Mouse (Mus musculus): ENCODE measurements around the gene Olfr65. TPM values are rescaled to one million over a fixed set of nuclear protein-coding genes. Genes with fewer than 3 reads are reported as not detected.

Gene Olfr65
- polyA plus RNA-seq, 2 experiments = not detected

DNA sequence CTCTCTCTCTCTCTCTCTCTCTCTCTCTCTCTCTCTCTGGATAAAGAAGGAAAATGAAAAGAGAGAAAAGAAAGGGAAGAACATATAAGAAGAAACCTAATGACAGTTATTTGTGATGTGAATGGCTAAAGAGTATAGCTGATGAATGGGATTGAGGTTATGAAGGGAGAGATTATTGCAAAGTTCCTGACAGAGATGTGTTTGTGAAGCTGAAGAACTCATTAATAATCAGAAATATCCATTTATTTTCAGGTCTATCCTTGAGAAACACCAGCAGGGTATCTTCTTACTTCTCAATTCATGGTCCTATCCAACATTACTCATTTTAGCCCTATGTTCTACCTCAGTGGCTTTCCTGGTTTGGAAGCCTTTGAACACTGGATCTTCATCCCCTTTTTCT lies 25.2 kb downstream of the Olfr65 start, which contains the start of gene Olfr631:
Gene Olfr631 (plus strand): TSS at position 301 of the 400 bp plus-strand sequence.
- ATAC-seq (ENCODE audit: insufficient read depth) (no peak), DNase-seq (ENCODE audit: low read depth in 3 of 3, low spot score in 3 of 3) (no peak)
- Histone ChIP-seq H3K4me3 (ENCODE audit: insufficient read depth in 1 of 2, low read depth in 2 of 2, low read length in 2 of 2) (no peak within 1 kb of the TSS), H3K36me3 (replicated peaks; ENCODE audit: control insufficient read depth, insufficient read depth, low read depth) (no peaks in the 10 kb centered on the region), H3K9ac (replicated peaks) (no peak within 1 kb of the TSS), H3K27ac (no peak within 1 kb of the TSS), H3K9me3 (ENCODE audit: control insufficient read depth, low read length) (no peaks in the 10 kb centered on the region), H3K27me3 (ENCODE audit: control insufficient read depth, insufficient read depth, low read length) (no peaks in the 10 kb centered on the region), H3K4me2 (ENCODE audit: low read depth) (no peak within 1 kb of the TSS), H3K4me1 (replicated peaks; ENCODE audit: control insufficient read depth in 2 of 2, insufficient read depth in 2 of 2, low read length in 1 of 2) (no peaks in the 10 kb centered on the region)
- TF ChIP-seq EP300 (IDR thresholded peaks at IDR 0.05; ENCODE audit: low read depth) (no peak), CTCF (IDR thresholded peaks at IDR 0.05; ENCODE audit: low read depth) (no peak)

DNA sequence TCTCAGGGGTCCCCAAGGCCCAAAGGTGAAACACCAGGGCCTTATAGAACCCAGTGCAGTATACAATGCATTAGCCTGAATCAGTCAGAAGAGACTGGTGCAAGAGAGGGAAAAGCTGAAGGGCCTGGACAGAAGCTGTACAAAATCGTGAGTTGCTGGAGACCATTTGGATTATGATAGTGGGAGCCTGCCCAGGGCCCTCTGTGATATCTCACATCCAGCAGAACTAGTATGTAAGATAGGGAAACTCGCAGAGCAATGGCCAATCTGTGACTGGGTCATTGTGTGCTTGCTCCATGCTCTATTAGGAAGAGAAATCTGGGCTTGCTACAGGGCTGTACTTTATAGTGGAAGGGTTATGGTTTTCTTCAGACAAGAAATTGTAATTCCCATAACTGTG lies 31.0 kb downstream of the Olfr65 start, which contains the start of gene Olfr632:
Gene Olfr632 (plus strand): TSS at position 84 of the 400 bp plus-strand sequence.
- Histone ChIP-seq H3K9me3 (ENCODE audit: control insufficient read depth, low read length) (no peaks in the 10 kb centered on the region), H3K27me3 (ENCODE audit: control insufficient read depth, insufficient read depth, low read length) (no peaks in the 10 kb centered on the region), H3K27ac (no peak within 1 kb of the TSS), H3K4me2 (ENCODE audit: low read depth) (no peak within 1 kb of the TSS), H3K36me3 (replicated peaks; ENCODE audit: control insufficient read depth, insufficient read depth, low read depth) (no peaks in the 10 kb centered on the region), H3K4me1 (replicated peaks; ENCODE audit: control insufficient read depth in 2 of 2, insufficient read depth in 2 of 2, low read length in 1 of 2) (no peaks in the 10 kb centered on the region), H3K9ac (replicated peaks) (no peak within 1 kb of the TSS; the same call in 1 of the 2 replicates), H3K4me3 (ENCODE audit: insufficient read depth in 1 of 2, low read depth in 2 of 2, low read length in 2 of 2) (no peak within 1 kb of the TSS)
- TF ChIP-seq EP300 (IDR thresholded peaks at IDR 0.05; ENCODE audit: low read depth) = no peak
- no peak for TF ChIP-seq CTCF (IDR thresholded peaks at IDR 0.05; ENCODE audit: low read depth)
- WGBS (ENCODE audit: insufficient replicate concordance) = 25% methylated on average over 2 of the region's 2 CpGs
- no peak for DNase-seq (ENCODE audit: low read depth in 3 of 3, low spot score in 3 of 3)
- no peak for ATAC-seq (ENCODE audit: insufficient read depth)

DNA sequence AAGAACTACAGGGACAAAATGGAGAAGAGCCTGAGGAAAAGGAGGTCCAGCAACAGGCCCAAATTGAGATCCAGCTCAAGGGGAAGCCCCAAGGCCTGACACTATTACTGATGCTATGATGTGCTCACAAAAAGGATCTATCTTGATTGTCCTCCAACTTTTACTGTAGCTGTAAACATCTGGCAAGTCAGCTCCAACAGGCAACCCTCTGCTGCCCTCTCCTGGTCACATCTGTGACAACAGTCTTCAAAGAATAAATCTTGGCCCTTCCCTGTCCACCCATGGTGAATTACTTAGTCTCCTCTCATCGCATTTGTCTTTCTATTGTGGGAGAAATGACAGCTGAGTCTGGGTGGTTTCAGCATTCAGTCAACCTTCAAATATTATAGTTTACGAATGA lies 39.4 kb downstream of the Olfr65 start:
- H3K9me3 ChIP-seq (ENCODE audit: control insufficient read depth, low read length) = no peaks in the 10 kb centered on the region
- H3K9ac ChIP-seq (replicated peaks) = peak overlapping the region; percentile 9
- peak overlapping the region; percentile 50 for H3K27ac ChIP-seq
- peak; percentile 80 for ATAC-seq (ENCODE audit: insufficient read depth)
- WGBS (ENCODE audit: insufficient replicate concordance) = 11% methylated on average over 2 of the region's 2 CpGs
- H3K4me1 ChIP-seq (replicated peaks; ENCODE audit: control insufficient read depth in 2 of 2, insufficient read depth in 2 of 2, low read length in 1 of 2) = peaks cover 0 to 12% of the 10 kb centered on the region in 2 experiments
- H3K27me3 ChIP-seq (ENCODE audit: control insufficient read depth, insufficient read depth, low read length) = no peaks in the 10 kb centered on the region
- no peaks in the 10 kb centered on the region for H3K36me3 ChIP-seq (replicated peaks; ENCODE audit: control insufficient read depth, insufficient read depth, low read depth)
- H3K4me3 ChIP-seq (ENCODE audit: insufficient read depth in 1 of 2, low read depth in 2 of 2, low read length in 2 of 2) = no peak overlapping the region
- H3K4me2 ChIP-seq (ENCODE audit: low read depth) = no peak overlapping the region; the same call in 1 of the 2 replicates
- DNase-seq (ENCODE audit: low read depth in 3 of 3, low spot score in 3 of 3) = peak; percentile 29 to 73 (median 73)
- TF ChIP-seq CTCF (IDR thresholded peaks at IDR 0.05; ENCODE audit: low read depth) (peak; percentile 96), EP300 (IDR thresholded peaks at IDR 0.05; ENCODE audit: low read depth) (peak; percentile 74)

DNA sequence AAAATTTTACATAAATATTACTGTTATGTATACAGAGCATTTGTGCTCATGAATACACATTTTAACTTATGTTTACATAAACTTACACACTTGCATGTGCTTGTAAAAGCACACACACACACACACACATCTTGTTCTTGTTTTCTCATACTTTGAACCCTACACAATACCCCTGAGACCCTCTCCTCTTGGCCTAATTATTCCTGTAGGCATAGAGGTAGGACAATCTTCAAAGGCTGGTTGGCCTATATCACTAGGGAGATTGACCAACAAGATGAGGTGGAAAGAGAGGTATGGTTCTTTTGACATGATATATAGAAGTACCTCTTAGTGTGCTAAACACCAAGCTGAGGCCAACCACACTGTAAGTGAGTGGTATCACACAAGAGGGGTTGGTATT lies 40.9 kb downstream of the Olfr65 start, which contains the start of gene Olfr633:
Gene Olfr633 (plus strand): TSS at position 301 of the 400 bp plus-strand sequence.
- no peaks in the 10 kb centered on the region for H3K9me3 ChIP-seq (ENCODE audit: control insufficient read depth, low read length)
- H3K36me3 ChIP-seq (replicated peaks; ENCODE audit: control insufficient read depth, insufficient read depth, low read depth) = no peaks in the 10 kb centered on the region
- H3K4me3 ChIP-seq (ENCODE audit: insufficient read depth in 1 of 2, low read depth in 2 of 2, low read length in 2 of 2) = no peak within 1 kb of the TSS
- H3K27me3 ChIP-seq (ENCODE audit: control insufficient read depth, insufficient read depth, low read length) = no peaks in the 10 kb centered on the region
- H3K4me2 ChIP-seq (ENCODE audit: low read depth) = no peak within 1 kb of the TSS
- no peak within 1 kb of the TSS for H3K27ac ChIP-seq
- H3K4me1 ChIP-seq (replicated peaks; ENCODE audit: control insufficient read depth in 2 of 2, insufficient read depth in 2 of 2, low read length in 1 of 2) = peaks cover 0 to 12% of the 10 kb centered on the region in 2 experiments
- ATAC-seq (ENCODE audit: insufficient read depth) (no peak), DNase-seq (ENCODE audit: low read depth in 3 of 3, low spot score in 3 of 3) (no peak)
- no peak within 1 kb of the TSS for H3K9ac ChIP-seq (replicated peaks)
- TF ChIP-seq CTCF (IDR thresholded peaks at IDR 0.05; ENCODE audit: low read depth) (no peak), EP300 (IDR thresholded peaks at IDR 0.05; ENCODE audit: low read depth) (no peak)

Other genes with a start within 250 kb of the Olfr65 start
Only the 30 nearest of the 34 such genes appear.
- 0.01 TPM in 2 replicates for gene Olfr624, start 232.3 kb upstream of the Olfr65 start, polyA plus RNA-seq (2012; rRNA removed)
- gene Olfr624, start 232.3 kb upstream of the Olfr65 start, polyA plus RNA-seq (2014; fragmentation: Nextera tagmentation; extraction: Ambion mirVana) = not detected in 2 replicates
- not detected in 2 replicates for gene Olfr625-ps1, start 220.8 kb upstream of the Olfr65 start, polyA plus RNA-seq (2012; rRNA removed)
- gene Olfr625-ps1, start 220.8 kb upstream of the Olfr65 start, polyA plus RNA-seq (2014; fragmentation: Nextera tagmentation; extraction: Ambion mirVana) = not detected in 2 replicates
- not detected in 2 replicates for gene Olfr243, start 188.8 kb upstream of the Olfr65 start, polyA plus RNA-seq (2012; rRNA removed)
- not detected in 2 replicates for gene Olfr243, start 188.8 kb upstream of the Olfr65 start, polyA plus RNA-seq (2014; fragmentation: Nextera tagmentation; extraction: Ambion mirVana)
- not detected in 2 replicates for gene Olfr628, start 173.1 kb upstream of the Olfr65 start, polyA plus RNA-seq (2012; rRNA removed)
- gene Olfr628, start 173.1 kb upstream of the Olfr65 start, polyA plus RNA-seq (2014; fragmentation: Nextera tagmentation; extraction: Ambion mirVana) = not detected in 2 replicates
- gene Olfr629, start 158.5 kb upstream of the Olfr65 start, polyA plus RNA-seq (2012; rRNA removed) = 0.08 TPM in 1 of 2 replicates, not detected in the other
- gene Olfr629, start 158.5 kb upstream of the Olfr65 start, polyA plus RNA-seq (2014; fragmentation: Nextera tagmentation; extraction: Ambion mirVana) = 0.18 and 0.22 TPM in 2 replicates
- gene Olfr630, start 146.2 kb upstream of the Olfr65 start, polyA plus RNA-seq (2012; rRNA removed) = 0.03 TPM in 2 replicates
- gene Olfr630, start 146.2 kb upstream of the Olfr65 start, polyA plus RNA-seq (2014; fragmentation: Nextera tagmentation; extraction: Ambion mirVana) = not detected in 2 replicates
- 0.01 TPM in 1 of 2 replicates, not detected in the other for gene Olfr69, start 131.9 kb upstream of the Olfr65 start, polyA plus RNA-seq (2012; rRNA removed)
- gene Olfr69, start 131.9 kb upstream of the Olfr65 start, polyA plus RNA-seq (2014; fragmentation: Nextera tagmentation; extraction: Ambion mirVana) = not detected in 2 replicates
- 0.02 and 0.10 TPM in 2 replicates for gene Olfr68, start 123.8 kb upstream of the Olfr65 start, polyA plus RNA-seq (2012; rRNA removed)
- 0.08 TPM in 1 of 2 replicates, not detected in the other for gene Olfr68, start 123.8 kb upstream of the Olfr65 start, polyA plus RNA-seq (2014; fragmentation: Nextera tagmentation; extraction: Ambion mirVana)
- 0.02 TPM in 1 of 2 replicates, not detected in the other for gene Olfr67, start 111.7 kb upstream of the Olfr65 start, polyA plus RNA-seq (2012; rRNA removed)
- not detected in 2 replicates for gene Olfr67, start 111.7 kb upstream of the Olfr65 start, polyA plus RNA-seq (2014; fragmentation: Nextera tagmentation; extraction: Ambion mirVana)
- 57,913 and 74,220 TPM in 2 replicates for gene Hbb-bt, start 89.5 kb upstream of the Olfr65 start, polyA plus RNA-seq (2012; rRNA removed)
- gene Hbb-bt, start 89.5 kb upstream of the Olfr65 start, polyA plus RNA-seq (2014; fragmentation: Nextera tagmentation; extraction: Ambion mirVana) = 62,702 and 66,320 TPM in 2 replicates
- gene Hbb-bs, start 75.4 kb upstream of the Olfr65 start, polyA plus RNA-seq (2012; rRNA removed) = 195,474 and 209,901 TPM in 2 replicates
- gene Hbb-bs, start 75.4 kb upstream of the Olfr65 start, polyA plus RNA-seq (2014; fragmentation: Nextera tagmentation; extraction: Ambion mirVana) = 126,713 and 131,477 TPM in 2 replicates
- 0.19 and 0.36 TPM in 2 replicates for gene Hbb-bh2, start 63.0 kb upstream of the Olfr65 start, polyA plus RNA-seq (2012; rRNA removed)
- not detected in 2 replicates for gene Hbb-bh2, start 63.0 kb upstream of the Olfr65 start, polyA plus RNA-seq (2014; fragmentation: Nextera tagmentation; extraction: Ambion mirVana)
- gene Hbb-bh1, start 60.3 kb upstream of the Olfr65 start, polyA plus RNA-seq (2012; rRNA removed) = 94.8 and 146 TPM in 2 replicates
- 155 and 211 TPM in 2 replicates for gene Hbb-bh1, start 60.3 kb upstream of the Olfr65 start, polyA plus RNA-seq (2014; fragmentation: Nextera tagmentation; extraction: Ambion mirVana)
- 361 and 394 TPM in 2 replicates for gene Hbb-y, start 50.3 kb upstream of the Olfr65 start, polyA plus RNA-seq (2012; rRNA removed)
- gene Hbb-y, start 50.3 kb upstream of the Olfr65 start, polyA plus RNA-seq (2014; fragmentation: Nextera tagmentation; extraction: Ambion mirVana) = 543 and 665 TPM in 2 replicates
- gene Olfr66, start 17.2 kb upstream of the Olfr65 start, polyA plus RNA-seq (2012; rRNA removed) = 0.03 TPM in 1 of 2 replicates, not detected in the other
- not detected in 2 replicates for gene Olfr66, start 17.2 kb upstream of the Olfr65 start, polyA plus RNA-seq (2014; fragmentation: Nextera tagmentation; extraction: Ambion mirVana)
- under 0.01 TPM in 1 of 2 replicates, not detected in the other for gene Olfr64, start 9.0 kb upstream of the Olfr65 start, polyA plus RNA-seq (2012; rRNA removed)
- gene Olfr64, start 9.0 kb upstream of the Olfr65 start, polyA plus RNA-seq (2014; fragmentation: Nextera tagmentation; extraction: Ambion mirVana) = not detected in 2 replicates
- 0.84 and 0.95 TPM in 2 replicates for gene Olfr631, start 25.3 kb downstream of the Olfr65 start, polyA plus RNA-seq (2012; rRNA removed)
- 0.19 and 0.24 TPM in 2 replicates for gene Olfr631, start 25.3 kb downstream of the Olfr65 start, polyA plus RNA-seq (2014; fragmentation: Nextera tagmentation; extraction: Ambion mirVana)
- 1.9 and 2.2 TPM in 2 replicates for gene Olfr632, start 30.9 kb downstream of the Olfr65 start, polyA plus RNA-seq (2012; rRNA removed)
- gene Olfr632, start 30.9 kb downstream of the Olfr65 start, polyA plus RNA-seq (2014; fragmentation: Nextera tagmentation; extraction: Ambion mirVana) = 0.52 and 0.69 TPM in 2 replicates
- 0.04 and 0.06 TPM in 2 replicates for gene Olfr633, start 41.0 kb downstream of the Olfr65 start, polyA plus RNA-seq (2012; rRNA removed)
- gene Olfr633, start 41.0 kb downstream of the Olfr65 start, polyA plus RNA-seq (2014; fragmentation: Nextera tagmentation; extraction: Ambion mirVana) = not detected in 2 replicates
- gene Olfr635, start 67.7 kb downstream of the Olfr65 start, polyA plus RNA-seq (2012; rRNA removed) = 0.02 and 0.03 TPM in 2 replicates
- gene Olfr635, start 67.7 kb downstream of the Olfr65 start, polyA plus RNA-seq (2014; fragmentation: Nextera tagmentation; extraction: Ambion mirVana) = not detected in 2 replicates
- gene Olfr638, start 95.3 kb downstream of the Olfr65 start, polyA plus RNA-seq (2012; rRNA removed) = 0.06 and 0.18 TPM in 2 replicates
- gene Olfr638, start 95.3 kb downstream of the Olfr65 start, polyA plus RNA-seq (2014; fragmentation: Nextera tagmentation; extraction: Ambion mirVana) = not detected in 2 replicates
- not detected in 2 replicates for gene Olfr639, start 113.8 kb downstream of the Olfr65 start, polyA plus RNA-seq (2012; rRNA removed)
- gene Olfr639, start 113.8 kb downstream of the Olfr65 start, polyA plus RNA-seq (2014; fragmentation: Nextera tagmentation; extraction: Ambion mirVana) = 0.03 TPM in 1 of 2 replicates, not detected in the other
- not detected in 2 replicates for gene Olfr640, start 122.1 kb downstream of the Olfr65 start, polyA plus RNA-seq (2012; rRNA removed)
- gene Olfr640, start 122.1 kb downstream of the Olfr65 start, polyA plus RNA-seq (2014; fragmentation: Nextera tagmentation; extraction: Ambion mirVana) = not detected in 2 replicates
- not detected in 2 replicates for gene Olfr641, start 132.0 kb downstream of the Olfr65 start, polyA plus RNA-seq (2012; rRNA removed)
- not detected in 2 replicates for gene Olfr641, start 132.0 kb downstream of the Olfr65 start, polyA plus RNA-seq (2014; fragmentation: Nextera tagmentation; extraction: Ambion mirVana)
- not detected in 2 replicates for gene Olfr642, start 149.2 kb downstream of the Olfr65 start, polyA plus RNA-seq (2012; rRNA removed)
- gene Olfr642, start 149.2 kb downstream of the Olfr65 start, polyA plus RNA-seq (2014; fragmentation: Nextera tagmentation; extraction: Ambion mirVana) = not detected in 2 replicates
- not detected in 2 replicates for gene 4930516K23Rik, start 158.0 kb downstream of the Olfr65 start, polyA plus RNA-seq (2012; rRNA removed)
- not detected in 2 replicates for gene 4930516K23Rik, start 158.0 kb downstream of the Olfr65 start, polyA plus RNA-seq (2014; fragmentation: Nextera tagmentation; extraction: Ambion mirVana)
- not detected in 2 replicates for gene Olfr644, start 168.4 kb downstream of the Olfr65 start, polyA plus RNA-seq (2012; rRNA removed)
- gene Olfr644, start 168.4 kb downstream of the Olfr65 start, polyA plus RNA-seq (2014; fragmentation: Nextera tagmentation; extraction: Ambion mirVana) = not detected in 2 replicates
- not detected in 2 replicates for gene Olfr645, start 182.0 kb downstream of the Olfr65 start, polyA plus RNA-seq (2012; rRNA removed)
- gene Olfr645, start 182.0 kb downstream of the Olfr65 start, polyA plus RNA-seq (2014; fragmentation: Nextera tagmentation; extraction: Ambion mirVana) = not detected in 2 replicates
- gene Olfr646, start 201.4 kb downstream of the Olfr65 start, polyA plus RNA-seq (2012; rRNA removed) = not detected in 2 replicates
- gene Olfr646, start 201.4 kb downstream of the Olfr65 start, polyA plus RNA-seq (2014; fragmentation: Nextera tagmentation; extraction: Ambion mirVana) = not detected in 2 replicates
- not detected in 2 replicates for gene Ubqln5, start 226.3 kb downstream of the Olfr65 start, polyA plus RNA-seq (2012; rRNA removed)
- gene Ubqln5, start 226.3 kb downstream of the Olfr65 start, polyA plus RNA-seq (2014; fragmentation: Nextera tagmentation; extraction: Ambion mirVana) = not detected in 2 replicates